Mouse (Mus musculus): ENCODE data around the gene Dop1b. TPM values are rescaled to one million over a fixed set of nuclear protein-coding genes. Genes with fewer than 3 reads are reported as not detected.
"Not testable (repeated sequence)": the region's sequence is repeated elsewhere in the genome, so short reads cannot be mapped to it uniquely, and the experiment has no call there.

The Dop1b gene
- total RNA-seq (2017) = 15.1 to 33.2 TPM (median 15.3 TPM) in 3 replicates

- ATAC-seq (replicated peaks; ENCODE audit: insufficient number of reproducible peaks, low FRiP score, low TSS enrichment, poor library complexity, severe bottlenecking) = peak; percentile 90
Observed at GRCm38 (mm10) chr16:93711411-93712188, at the start of gene Dop1b. Dop1b (plus strand) TSS chr16:93711904.

GRCm38 (mm10) chr16:93667976-93668375 is 43.7 kb upstream of the Dop1b start:
- no peak for ATAC-seq (replicated peaks; ENCODE audit: insufficient number of reproducible peaks, low FRiP score, low TSS enrichment, poor library complexity, severe bottlenecking)

- no peak for ATAC-seq (replicated peaks; ENCODE audit: insufficient number of reproducible peaks, low FRiP score, low TSS enrichment, poor library complexity, severe bottlenecking)
Observed at GRCm38 (mm10) chr16:93669521-93669920, 42.2 kb upstream of the Dop1b start.

- not testable (repeated sequence) for ATAC-seq (replicated peaks; ENCODE audit: insufficient number of reproducible peaks, low FRiP score, low TSS enrichment, poor library complexity, severe bottlenecking)
Observed at GRCm38 (mm10) chr16:93670466-93670865, 41.2 kb upstream of the Dop1b start.

GRCm38 (mm10) chr16:93671064-93671463 is 40.6 kb upstream of the Dop1b start:
- no peak for ATAC-seq (replicated peaks; ENCODE audit: insufficient number of reproducible peaks, low FRiP score, low TSS enrichment, poor library complexity, severe bottlenecking)

GRCm38 (mm10) chr16:93676376-93676775 is 35.3 kb upstream of the Dop1b start:
- ATAC-seq (replicated peaks; ENCODE audit: insufficient number of reproducible peaks, low FRiP score, low TSS enrichment, poor library complexity, severe bottlenecking) = no peak

- ATAC-seq (replicated peaks; ENCODE audit: insufficient number of reproducible peaks, low FRiP score, low TSS enrichment, poor library complexity, severe bottlenecking) = no peak
Observed at GRCm38 (mm10) chr16:93678206-93678605, 33.5 kb upstream of the Dop1b start.

- no peak for ATAC-seq (replicated peaks; ENCODE audit: insufficient number of reproducible peaks, low FRiP score, low TSS enrichment, poor library complexity, severe bottlenecking)
Observed at GRCm38 (mm10) chr16:93679165-93679564, 32.5 kb upstream of the Dop1b start.

GRCm38 (mm10) chr16:93682156-93682688 is 29.5 kb upstream of the Dop1b start:
- ATAC-seq (replicated peaks; ENCODE audit: insufficient number of reproducible peaks, low FRiP score, low TSS enrichment, poor library complexity, severe bottlenecking) = no peak

- peak; percentile 50 for ATAC-seq (replicated peaks; ENCODE audit: insufficient number of reproducible peaks, low FRiP score, low TSS enrichment, poor library complexity, severe bottlenecking)
Observed at GRCm38 (mm10) chr16:93682689-93683507, 28.8 kb upstream of the Dop1b start, which contains the start of gene Cbr3. Cbr3 (plus strand) TSS chr16:93683215.

GRCm38 (mm10) chr16:93683508-93684236 is 28.0 kb upstream of the Dop1b start:
- no peak for ATAC-seq (replicated peaks; ENCODE audit: insufficient number of reproducible peaks, low FRiP score, low TSS enrichment, poor library complexity, severe bottlenecking)

GRCm38 (mm10) chr16:93684441-93684840 is 27.3 kb upstream of the Dop1b start:
- no peak for ATAC-seq (replicated peaks; ENCODE audit: insufficient number of reproducible peaks, low FRiP score, low TSS enrichment, poor library complexity, severe bottlenecking)

GRCm38 (mm10) chr16:93685783-93686182 is 25.9 kb upstream of the Dop1b start:
- ATAC-seq (replicated peaks; ENCODE audit: insufficient number of reproducible peaks, low FRiP score, low TSS enrichment, poor library complexity, severe bottlenecking) = not testable (repeated sequence)

- ATAC-seq (replicated peaks; ENCODE audit: insufficient number of reproducible peaks, low FRiP score, low TSS enrichment, poor library complexity, severe bottlenecking) = no peak
Observed at GRCm38 (mm10) chr16:93686421-93686820, 25.3 kb upstream of the Dop1b start.

- no peak for ATAC-seq (replicated peaks; ENCODE audit: insufficient number of reproducible peaks, low FRiP score, low TSS enrichment, poor library complexity, severe bottlenecking)
Observed at GRCm38 (mm10) chr16:93686945-93687344, 24.8 kb upstream of the Dop1b start.

GRCm38 (mm10) chr16:93691206-93691841 is 20.4 kb upstream of the Dop1b start:
- ATAC-seq (replicated peaks; ENCODE audit: insufficient number of reproducible peaks, low FRiP score, low TSS enrichment, poor library complexity, severe bottlenecking) = peak; percentile 55; the same call in 1 of the 2 replicates

- no peak for ATAC-seq (replicated peaks; ENCODE audit: insufficient number of reproducible peaks, low FRiP score, low TSS enrichment, poor library complexity, severe bottlenecking)
Observed at GRCm38 (mm10) chr16:93692744-93693143, 19.0 kb upstream of the Dop1b start.

GRCm38 (mm10) chr16:93707116-93707515 is 4.6 kb upstream of the Dop1b start:
- no peak for ATAC-seq (replicated peaks; ENCODE audit: insufficient number of reproducible peaks, low FRiP score, low TSS enrichment, poor library complexity, severe bottlenecking)
